Mouse (Mus musculus): ENCODE measurements at regions not wholly inside any gene's neighbourhood (a gene's known extent, or its start where the extent isn't known, plus 50 kb on each side); places are given as distances from the start of the nearest gene placed in this dataset.

DNA sequence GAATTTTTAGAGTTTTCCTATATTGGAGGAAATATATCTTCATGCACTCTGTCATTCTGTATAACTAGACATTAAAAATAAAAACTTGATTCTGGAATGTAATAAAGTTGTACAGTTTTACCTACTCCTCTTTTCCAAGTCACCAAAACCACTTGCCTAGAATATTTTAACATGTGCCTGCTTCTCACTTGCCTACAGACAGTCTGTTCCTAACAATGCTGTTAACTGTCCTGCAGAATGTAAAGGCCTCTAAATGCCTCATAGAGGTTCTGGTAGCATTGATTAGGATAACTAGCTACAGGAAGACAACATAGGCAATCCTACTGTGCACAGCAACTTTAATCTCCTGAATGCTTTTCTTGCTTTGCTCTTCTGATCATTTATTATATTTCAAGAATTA lies 614.9 kb upstream of the Pcdh7 start:
- no peak for DNase-seq (ENCODE audit: low spot score in 2 of 2)
- H3K4me3 ChIP-seq: no peak overlapping the region
- no peak for TF ChIP-seq CTCF (conservative IDR thresholded peaks at IDR 0.05)
- H3K27ac ChIP-seq: no peak overlapping the region; the same call in 1 of the 2 replicates

DNA sequence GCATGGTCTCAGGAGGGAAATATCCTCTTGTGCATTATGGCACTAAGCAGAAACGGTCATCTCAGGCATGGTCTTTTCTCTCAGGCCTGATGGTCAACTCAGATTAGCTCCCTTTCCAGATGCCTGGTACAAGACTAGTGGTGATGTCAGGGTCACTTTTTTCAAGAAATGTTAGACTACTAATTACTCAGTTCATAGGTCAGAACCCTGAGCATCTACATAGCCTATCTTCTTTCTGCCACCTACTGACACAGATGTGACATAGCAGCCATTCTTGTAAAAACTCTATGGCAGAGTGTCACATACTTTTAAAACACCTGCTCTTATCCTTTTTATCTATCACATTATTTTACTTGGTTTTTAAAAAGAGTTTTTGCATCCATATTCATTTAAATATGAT lies 589.3 kb upstream of the Pcdh7 start:
- H3K4me3 ChIP-seq: no peak overlapping the region
- no peak for DNase-seq (ENCODE audit: low spot score in 2 of 2)
- TF ChIP-seq CTCF (conservative IDR thresholded peaks at IDR 0.05): peak; percentile 60
- no peak overlapping the region for H3K27ac ChIP-seq

Data from layer of hippocampus, adult 2 months (tissue).